Mouse (Mus musculus) bone marrow, adult 2 months (tissue): ENCODE results near the gene Antxr2.

Source experiments
- CTCF ChIP-seq: fragments of 200-500 bp; IDR thresholded peaks from 2 replicates; pipeline ENCODE4 v1.5.1; 2011; ENCODE audit warnings: low read length, control low read depth; ENCODE audit not compliant: control insufficient read depth, insufficient read depth
- POLR2A ChIP-seq: fragments of 200-500 bp; IDR thresholded peaks from 2 replicates; pipeline ENCODE4 v1.6.1; 2011; ENCODE audit warnings: low read depth, mild to moderate bottlenecking, control low read depth, low read length, borderline replicate concordance; ENCODE audit not compliant: control insufficient read depth

DNA sequence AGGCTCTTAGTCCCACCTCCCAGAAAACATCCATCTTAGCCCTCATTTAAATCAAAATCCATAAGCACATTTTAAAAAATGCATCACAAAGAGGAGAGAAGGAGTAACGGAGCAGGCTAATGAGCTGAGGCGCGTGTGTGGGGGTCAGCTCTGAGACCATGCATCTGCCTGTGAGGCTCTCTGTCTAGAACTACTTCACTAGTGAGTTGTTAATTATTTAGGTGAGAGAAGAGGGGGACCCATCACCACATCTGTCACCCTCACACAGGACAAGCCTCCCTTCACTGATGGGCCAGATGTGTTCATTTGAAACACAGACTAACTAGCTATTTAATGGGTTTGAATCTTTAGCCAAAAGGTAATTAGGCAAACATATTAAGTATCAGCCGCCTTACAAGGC is 58.8 kb downstream of the Antxr2 start:
- no peak for TF ChIP-seq CTCF
- TF ChIP-seq POLR2A, result no peak
